Mouse (Mus musculus): ENCODE measurements around the gene Fam19a3. TPM values are rescaled to one million over a fixed set of nuclear protein-coding genes. Genes with fewer than 3 reads are reported as not detected.

Fam19a3 gene
- total and polyA plus RNA-seq, 2 experiments from 2014 or later: 0.21 TPM; not detected in 1

- DNase-seq (ENCODE audit: low spot score): no peak
- H3K27me3 ChIP-seq (ENCODE audit: insufficient read depth, low read length): no peaks in the 10 kb centered on the region
- WGBS: 63% methylated on average over 3 of the region's 3 CpGs
Measured at GRCm38 (mm10) chr3:104732907-104733306, 48.7 kb downstream of the Fam19a3 start.

GRCm38 (mm10) chr3:104729270-104729839 is 52.3 kb downstream of the Fam19a3 start:
- H3K4me1 ChIP-seq (ENCODE audit: insufficient read depth, low read length): no peaks in the 10 kb centered on the region
- ATAC-seq (no peak), DNase-seq (ENCODE audit: low spot score) (no peak)
- TF ChIP-seq CTCF (IDR thresholded peaks at IDR 0.05; ENCODE audit: low read depth): no peak
- H3K4me3 ChIP-seq (ENCODE audit: low read length): no peak overlapping the region
- no peaks in the 10 kb centered on the region for H3K36me3 ChIP-seq (ENCODE audit: insufficient read depth, low read length)
- H3K4me2 ChIP-seq (ENCODE audit: low read depth, low read length): no peak overlapping the region
- H3K9me3 ChIP-seq (ENCODE audit: low read length): no peaks in the 10 kb centered on the region
- H3K27ac ChIP-seq: no peak overlapping the region
- 74% methylated on average over 6 of the region's 6 CpGs for WGBS
- no peaks in the 10 kb centered on the region for H3K27me3 ChIP-seq (ENCODE audit: insufficient read depth, low read length)
- no peak overlapping the region for H3K9ac ChIP-seq (replicated peaks; ENCODE audit: low read length)

More at GRCm38 (mm10) chr3:104732907-104733306, 48.7 kb downstream of the Fam19a3 start:
- H3K36me3 ChIP-seq (ENCODE audit: insufficient read depth, low read length): no peaks in the 10 kb centered on the region
- no peaks in the 10 kb centered on the region for H3K9me3 ChIP-seq (ENCODE audit: low read length)
- H3K9ac ChIP-seq (replicated peaks; ENCODE audit: low read length): no peak overlapping the region
- no peak overlapping the region for H3K27ac ChIP-seq
- TF ChIP-seq CTCF (IDR thresholded peaks at IDR 0.05; ENCODE audit: low read depth): no peak
- no peaks in the 10 kb centered on the region for H3K4me1 ChIP-seq (ENCODE audit: insufficient read depth, low read length)
- no peak for ATAC-seq
- no peak overlapping the region for H3K4me2 ChIP-seq (ENCODE audit: low read depth, low read length)
- H3K4me3 ChIP-seq (ENCODE audit: low read length): no peak overlapping the region

Other genes starting within 250 kb of the Fam19a3 start
- gene Slc16a1, start 143.2 kb downstream of the Fam19a3 start, total RNA-seq (2014; rRNA removed): 40.2 and 43.4 TPM in 2 replicates
- gene Slc16a1, start 143.2 kb downstream of the Fam19a3 start, polyA plus RNA-seq (2015; fragmentation: Nextera tagmentation; extraction: Ambion mirVana): 21.8 and 22.6 TPM in 2 replicates
- 0.36 and 0.58 TPM in 2 replicates for gene Ppm1j, start 784 bp downstream of the Fam19a3 start, total RNA-seq (2014; rRNA removed)
- gene Ppm1j, start 784 bp downstream of the Fam19a3 start, polyA plus RNA-seq (2015; fragmentation: Nextera tagmentation; extraction: Ambion mirVana): 0.99 and 1.9 TPM in 2 replicates
- gene Rhoc, start 6.5 kb upstream of the Fam19a3 start, total RNA-seq (2014; rRNA removed): 49.9 and 63.4 TPM in 2 replicates
- gene Rhoc, start 6.5 kb upstream of the Fam19a3 start, polyA plus RNA-seq (2015; fragmentation: Nextera tagmentation; extraction: Ambion mirVana): 54.8 and 55.7 TPM in 2 replicates
- gene Mov10, start 36.7 kb upstream of the Fam19a3 start, total RNA-seq (2014; rRNA removed): 10.9 and 11.6 TPM in 2 replicates
- gene Mov10, start 36.7 kb upstream of the Fam19a3 start, polyA plus RNA-seq (2015; fragmentation: Nextera tagmentation; extraction: Ambion mirVana): 8.0 and 8.9 TPM in 2 replicates
- gene St7l, start 82.2 kb upstream of the Fam19a3 start, total RNA-seq (2014; rRNA removed): 18.9 and 28.9 TPM in 2 replicates
- gene St7l, start 82.2 kb upstream of the Fam19a3 start, polyA plus RNA-seq (2015; fragmentation: Nextera tagmentation; extraction: Ambion mirVana): 30.3 and 31.3 TPM in 2 replicates
- gene Capza1, start 82.7 kb upstream of the Fam19a3 start, total RNA-seq (2014; rRNA removed): 95.1 and 107 TPM in 2 replicates
- gene Capza1, start 82.7 kb upstream of the Fam19a3 start, polyA plus RNA-seq (2015; fragmentation: Nextera tagmentation; extraction: Ambion mirVana): 98.4 and 99.5 TPM in 2 replicates
- 1.9 and 3.2 TPM in 2 replicates for gene Wnt2b, start 180.1 kb upstream of the Fam19a3 start, total RNA-seq (2014; rRNA removed)
- 0.56 and 0.88 TPM in 2 replicates for gene Wnt2b, start 180.1 kb upstream of the Fam19a3 start, polyA plus RNA-seq (2015; fragmentation: Nextera tagmentation; extraction: Ambion mirVana)